Mouse (Mus musculus) T-helper 17 cell (primary cell): ENCODE measurements around the gene Catspere2.

Experiments
- in situ Hi-C, 2 experiments: fragments of 300-600 bp; cut with MboI, MseI; formaldehyde crosslinking; loops; 1 replicate in 1 of 2; 2 replicates in 1 of 2; pipeline ENCODE4 v1.15.1; 2025; ENCODE audit warnings: high pct_unique_total_duplicates in 2 of 2

The Catspere2 gene

GRCm38 (mm10) chr1:178217157-178217556, 233.9 kb downstream of the Catspere2 start:
- in situ Hi-C loops = no loop called here

GRCm38 (mm10) chr1:178218305-178218704, 235.1 kb downstream of the Catspere2 start:
- in situ Hi-C loops = no loop called here

- in situ Hi-C loops = no loop called here
Observed at GRCm38 (mm10) chr1:178219166-178220077, 236.2 kb downstream of the Catspere2 start.
